Mouse (Mus musculus) G1E (cell line): Measurements from ENCODE around the gene Gm30083. TPM values are rescaled to one million over a fixed set of nuclear protein-coding genes. Genes with fewer than 3 reads are reported as not detected.

Experiments
- ATAC-seq: 2 replicates; pipeline ENCODE4 v1.8.0; 2016; ENCODE audit warnings: mild to moderate bottlenecking; ENCODE audit not compliant: insufficient number of reproducible peaks, poor library complexity, low FRiP score, severe bottlenecking; ENCODE audit errors: extremely low read depth
- DNase-seq: peaks from one replicate; pipeline ENCODE4 v3.0.0; 2012; ENCODE audit warnings: low spot score
- H3K27me3 ChIP-seq: 2 replicates; pipeline ENCODE4 v1.6.1; 2012; ENCODE audit warnings: mild to moderate bottlenecking, low read length, inconsistent platforms; ENCODE audit not compliant: insufficient read depth
- H3K36me3 ChIP-seq: replicated peaks from 2 replicates; pipeline ENCODE3; 2012; ENCODE audit warnings: mild to moderate bottlenecking, inconsistent platforms
- H3K4me1 ChIP-seq: 2 replicates; pipeline ENCODE4 v1.6.1; 2012; ENCODE audit warnings: low read depth, low read length, inconsistent platforms, mixed read lengths; ENCODE audit not compliant: insufficient read depth
- H3K4me3 ChIP-seq: 2 replicates; pipeline ENCODE4 v1.5.1; 2012; ENCODE audit warnings: low read depth, mild to moderate bottlenecking, inconsistent platforms, low read length, moderate library complexity, mixed read lengths
- H3K9me3 ChIP-seq: replicated peaks from 2 replicates; pipeline ENCODE4 v1.6.1; 2012; ENCODE audit warnings: inconsistent platforms
- CTCF ChIP-seq: IDR thresholded peaks from 2 replicates; pipeline ENCODE4 v1.5.1; 2012; ENCODE audit warnings: low read depth, low read length, inconsistent platforms, mixed read lengths
- GATA1 ChIP-seq: IDR thresholded peaks from 2 replicates; pipeline ENCODE4 v1.6.1; 2012; ENCODE audit warnings: borderline replicate concordance, low read length, inconsistent platforms, mixed read lengths
- GATA2 ChIP-seq: IDR thresholded peaks from 2 replicates; pipeline ENCODE4 v1.6.1; 2012; ENCODE audit warnings: low read depth, low read length, inconsistent platforms, borderline replicate concordance
- POLR2AphosphoS5 ChIP-seq: IDR thresholded peaks from 2 replicates; pipeline ENCODE4 v1.6.1; 2012; ENCODE audit warnings: low read depth, low read length, inconsistent platforms; ENCODE audit not compliant: insufficient replicate concordance
- TAL1 ChIP-seq: conservative IDR thresholded peaks from 2 replicates; pipeline ENCODE4 v1.6.1; 2012; ENCODE audit warnings: low read depth, low read length, inconsistent platforms, mixed read lengths
- polyA plus RNA-seq: library from polyadenylated mRNA; stranded (reverse); fragments of >175 nt; gene quantifications from 2 replicates; pipeline ENCODE4 v1.2.3, GENCODE M21; 2012
- total RNA-seq, 2 experiments: library from RNA; stranded (forward) in 1 of 2; stranded (reverse) in 1 of 2; fragments of 200-1000 nt in 1 of 2; fragments of >200 nt in 1 of 2; fragmentation: Nextera tagmentation in 1 of 2; gene quantifications; 2 replicates each; pipeline ENCODE4 v1.2.3; 2014 to 2017

Gene Gm30083
- total RNA-seq (2014; fragmentation: Nextera tagmentation), result not detected in 2 replicates
- not detected in 2 replicates for total RNA-seq (2017)
- not detected in 2 replicates for polyA plus RNA-seq

GRCm38 (mm10) chr14:34015063-34015462 lies at the start of gene Gm30083:
Gm30083 (minus strand) TSS chr14:34015182.
- Histone ChIP-seq H3K36me3 (no peaks in the 10 kb centered on the region), H3K27me3 (no peaks in the 10 kb centered on the region), H3K4me1 (no peaks in the 10 kb centered on the region), H3K9me3 (peaks cover 32% of the 10 kb centered on the region), H3K4me3 (no peak within 1 kb of the TSS)
- DNase-seq (no peak), ATAC-seq (no peak)
- TF ChIP-seq POLR2AphosphoS5 (no peak), TAL1 (no peak), GATA1 (no peak), CTCF (no peak), GATA2 (no peak)

- no peak for TF ChIP-seq GATA1
- no peak for TF ChIP-seq GATA2
- TF ChIP-seq POLR2AphosphoS5, result no peak
- no peak for TF ChIP-seq CTCF
- TF ChIP-seq TAL1, result no peak
- ATAC-seq (no peak), DNase-seq (no peak)
- Histone ChIP-seq H3K4me1 (no peaks in the 10 kb centered on the region), H3K9me3 (peaks cover 21% of the 10 kb centered on the region), H3K4me3 (no peak within 1 kb of the TSS), H3K36me3 (no peaks in the 10 kb centered on the region), H3K27me3 (no peaks in the 10 kb centered on the region)
These were observed 37.5 kb upstream of the Gm30083 start, which contains the start of gene Antxrl for GRCm38 (mm10) chr14:34052516-34052915. Antxrl (plus strand) TSS chr14:34052707.

- TF ChIP-seq POLR2AphosphoS5 (no peak), TAL1 (no peak), GATA2 (no peak), GATA1 (no peak), CTCF (no peak)
- Histone ChIP-seq H3K27me3 (no peaks in the 10 kb centered on the region), H3K9me3 (peaks cover 30% of the 10 kb centered on the region), H3K4me1 (no peaks in the 10 kb centered on the region), H3K4me3 (no peak overlapping the region), H3K36me3 (no peaks in the 10 kb centered on the region)
- DNase-seq, result no peak
- ATAC-seq, result no peak
These were observed 35.3 kb upstream of the Gm30083 start for GRCm38 (mm10) chr14:34050101-34050779.

- DNase-seq, result no peak
- Histone ChIP-seq H3K9me3 (peaks cover 40% of the 10 kb centered on the region), H3K4me1 (no peaks in the 10 kb centered on the region), H3K27me3 (no peaks in the 10 kb centered on the region), H3K4me3 (no peak overlapping the region), H3K36me3 (no peaks in the 10 kb centered on the region)
- no peak for ATAC-seq
- no peak for TF ChIP-seq CTCF
- no peak for TF ChIP-seq TAL1
- no peak for TF ChIP-seq POLR2AphosphoS5
- TF ChIP-seq GATA1, result no peak
- no peak for TF ChIP-seq GATA2
These were observed 28.4 kb upstream of the Gm30083 start for GRCm38 (mm10) chr14:34043341-34043740.

- no peak for TF ChIP-seq GATA1
- no peak for TF ChIP-seq TAL1
- TF ChIP-seq POLR2AphosphoS5, result no peak
- TF ChIP-seq CTCF, result no peak
- no peak for TF ChIP-seq GATA2
- no peak overlapping the region for H3K4me3 ChIP-seq
- H3K27me3 ChIP-seq, result no peaks in the 10 kb centered on the region
- DNase-seq (no peak), ATAC-seq (no peak)
- no peaks in the 10 kb centered on the region for H3K36me3 ChIP-seq
- no peaks in the 10 kb centered on the region for H3K4me1 ChIP-seq
- peaks cover 48% of the 10 kb centered on the region for H3K9me3 ChIP-seq
These were observed 26.3 kb upstream of the Gm30083 start for GRCm38 (mm10) chr14:34041241-34041640.

GRCm38 (mm10) chr14:34033841-34034610 lies 19.0 kb upstream of the Gm30083 start:
- no peak overlapping the region for H3K4me3 ChIP-seq
- no peak for DNase-seq
- no peak for ATAC-seq
- H3K9me3 ChIP-seq, result peaks cover 20% of the 10 kb centered on the region
- no peaks in the 10 kb centered on the region for H3K4me1 ChIP-seq
- TF ChIP-seq POLR2AphosphoS5, result no peak
- no peak for TF ChIP-seq GATA2
- TF ChIP-seq GATA1, result no peak
- no peak; the same call in 1 of the 2 replicates for TF ChIP-seq TAL1
- TF ChIP-seq CTCF, result no peak
- no peaks in the 10 kb centered on the region for H3K27me3 ChIP-seq
- no peaks in the 10 kb centered on the region for H3K36me3 ChIP-seq
